Mouse (Mus musculus) limb, embryonic 14.5 days (tissue): ENCODE results near the gene Col26a1. TPM values are rescaled to one million over a fixed set of nuclear protein-coding genes. Genes with fewer than 3 reads are reported as not detected.

Source experiments
- ATAC-seq: fragments of 200-750 bp; cut with Nextera tagmentation; 2 replicates; pipeline ENCODE4 v1.8.0; 2017; ENCODE audit warnings: low read depth, moderate number of reproducible peaks, moderate TSS enrichment; ENCODE audit not compliant: low FRiP score
- DNase-seq: peaks from one replicate; pipeline ENCODE4 v3.0.0-alpha.2; 2015; ENCODE audit warnings: low spot score
- H3K27ac ChIP-seq: fragments of 300-500 bp; sonication (generic); replicated peaks from 2 replicates; pipeline ENCODE4 v1.5.1; 2014; ENCODE audit warnings: low read depth, mild to moderate bottlenecking, low read length, moderate library complexity, mixed read lengths
- H3K27me3 ChIP-seq: fragments of 300-500 bp; sonication (generic); 2 replicates; pipeline ENCODE4 v1.6.1; 2014; ENCODE audit warnings: low read length, mixed read lengths; ENCODE audit not compliant: control insufficient read depth, insufficient read depth
- H3K36me3 ChIP-seq: fragments of 300-500 bp; sonication (generic); 2 replicates; pipeline ENCODE4 v1.6.1; 2014; ENCODE audit warnings: mild to moderate bottlenecking, low read length, moderate library complexity, mixed read lengths; ENCODE audit not compliant: control insufficient read depth, insufficient read depth
- H3K4me1 ChIP-seq: fragments of 300-500 bp; sonication (generic); 2 replicates; pipeline ENCODE4 v1.6.1; 2014; ENCODE audit warnings: antibody characterized with exemption, low read length, mixed read lengths; ENCODE audit not compliant: control insufficient read depth, insufficient read depth
- H3K4me2 ChIP-seq: fragments of 300-500 bp; sonication (generic); replicated peaks from 2 replicates; pipeline ENCODE4 v1.6.1; 2014; ENCODE audit warnings: low read depth, mild to moderate bottlenecking, low read length, moderate library complexity; ENCODE audit not compliant: severe bottlenecking
- H3K4me3 ChIP-seq: fragments of 300-500 bp; sonication (generic); replicated peaks from 2 replicates; pipeline ENCODE4 v1.5.1; 2014; ENCODE audit warnings: low read length
- H3K9ac ChIP-seq: fragments of 300-500 bp; sonication (generic); 2 replicates; pipeline ENCODE4 v1.6.1; 2014; ENCODE audit warnings: mild to moderate bottlenecking, low read depth, low read length, moderate library complexity; ENCODE audit not compliant: severe bottlenecking
- H3K9me3 ChIP-seq: fragments of 300-500 bp; sonication (generic); 2 replicates; pipeline ENCODE4 v1.6.1; 2016; ENCODE audit warnings: low read length; ENCODE audit not compliant: control insufficient read depth
- POLR2A ChIP-seq: fragments of 200-500 bp; IDR thresholded peaks from 2 replicates; pipeline ENCODE4 v1.8.0; 2012; ENCODE audit warnings: inconsistent platforms, mild to moderate bottlenecking, moderate library complexity, borderline replicate concordance; ENCODE audit not compliant: insufficient read depth, insufficient read length; ENCODE audit errors: extremely low read depth
- WGBS: fragments of 180-500 bp; shearing (Covaris S2); extraction: QIAGEN DNeasy Blood & Tissue Kit; methylation state at CpG from one replicate; pipeline ENCODE4 v1.1.7; 2014; 5-methylcytosine and 5-hydroxymethylcytosine counted together
- polyA plus RNA-seq, 2 experiments: library from polyadenylated mRNA; depleted of rRNA in 1 of 2; stranded (reverse) in 1 of 2; unstranded in 1 of 2; fragments of >200 nt; fragmentation: Nextera tagmentation in 1 of 2; extraction: Ambion mirVana in 1 of 2; gene quantifications; 2 replicates each; pipeline versions ENCODE4 v1.2.1 to v1.2.3; 2012 to 2014

Gene Col26a1
- polyA plus RNA-seq, 2 experiments, result 85.5 to 219 TPM

GRCm38 (mm10) chr5:136793807-136794206 is 89.2 kb downstream of the Col26a1 start:
- 90% methylated on average over 15 of the region's 15 CpGs for WGBS
- H3K36me3 ChIP-seq, result no peaks in the 10 kb centered on the region
- no peak for ATAC-seq

GRCm38 (mm10) chr5:136792541-136792940 is 90.5 kb downstream of the Col26a1 start:
- no peaks in the 10 kb centered on the region for H3K9me3 ChIP-seq
- ATAC-seq, result peak; percentile 50; the same call in 1 of the 2 replicates
- peaks cover 23% of the 10 kb centered on the region for H3K4me1 ChIP-seq
- H3K9ac ChIP-seq, result no peak overlapping the region
- 36% methylated on average over 10 of the region's 10 CpGs for WGBS
- no peak for TF ChIP-seq POLR2A
- no peak overlapping the region for H3K4me3 ChIP-seq
- no peaks in the 10 kb centered on the region for H3K36me3 ChIP-seq
- DNase-seq, result peak; percentile 59
- H3K4me2 ChIP-seq, result 0 out of 2 replicates have a peak overlapping the region, but pooled peaks have one; percentile 6
- H3K27me3 ChIP-seq, result no peaks in the 10 kb centered on the region
- H3K27ac ChIP-seq, result peak overlapping the region; percentile 78

More at GRCm38 (mm10) chr5:136793807-136794206, 89.2 kb downstream of the Col26a1 start:
- Histone ChIP-seq H3K4me2 (no peak overlapping the region), H3K27me3 (no peaks in the 10 kb centered on the region), H3K9ac (no peak overlapping the region), H3K4me3 (no peak overlapping the region), H3K4me1 (peaks cover 24% of the 10 kb centered on the region), H3K9me3 (no peaks in the 10 kb centered on the region), H3K27ac (no peak overlapping the region)
- TF ChIP-seq POLR2A, result no peak
- no peak for DNase-seq

- Histone ChIP-seq H3K4me2 (no peak overlapping the region), H3K9ac (no peak overlapping the region), H3K4me3 (no peak overlapping the region), H3K4me1 (peaks cover 18% of the 10 kb centered on the region), H3K27ac (no peak overlapping the region; the same call in 1 of the 2 replicates), H3K9me3 (no peaks in the 10 kb centered on the region), H3K36me3 (no peaks in the 10 kb centered on the region), H3K27me3 (no peaks in the 10 kb centered on the region)
- DNase-seq (no peak), ATAC-seq (0 out of 2 replicates have a peak, but pooled peaks have one; percentile 2)
- WGBS, result 49% methylated on average over 3 of the region's 3 CpGs
- TF ChIP-seq POLR2A, result no peak
Measured at GRCm38 (mm10) chr5:136791204-136791603, 91.8 kb downstream of the Col26a1 start.

GRCm38 (mm10) chr5:136790570-136791196 is 92.3 kb downstream of the Col26a1 start:
- no peak overlapping the region for H3K4me2 ChIP-seq
- H3K4me1 ChIP-seq, result peaks cover 18% of the 10 kb centered on the region
- peak; percentile 83 for ATAC-seq
- no peaks in the 10 kb centered on the region for H3K9me3 ChIP-seq
- H3K27ac ChIP-seq, result no peak overlapping the region
- TF ChIP-seq POLR2A, result no peak
- DNase-seq, result peak; percentile 94
- H3K9ac ChIP-seq, result no peak overlapping the region
- H3K4me3 ChIP-seq, result no peak overlapping the region
- H3K36me3 ChIP-seq, result no peaks in the 10 kb centered on the region
- H3K27me3 ChIP-seq, result no peaks in the 10 kb centered on the region
- WGBS, result 12% methylated on average over 11 of the region's 11 CpGs

GRCm38 (mm10) chr5:136784531-136784930 is 98.5 kb downstream of the Col26a1 start:
- H3K4me3 ChIP-seq, result no peak overlapping the region
- H3K4me2 ChIP-seq, result no peak overlapping the region
- 72% methylated on average over 8 of the region's 8 CpGs for WGBS
- H3K9ac ChIP-seq, result no peak overlapping the region
- TF ChIP-seq POLR2A, result no peak
- H3K4me1 ChIP-seq, result no peaks in the 10 kb centered on the region
- H3K27ac ChIP-seq, result no peak overlapping the region
- DNase-seq, result no peak
- ATAC-seq, result 0 out of 2 replicates have a peak, but pooled peaks have one; percentile 23
- no peaks in the 10 kb centered on the region for H3K9me3 ChIP-seq
- no peaks in the 10 kb centered on the region for H3K27me3 ChIP-seq
- no peaks in the 10 kb centered on the region for H3K36me3 ChIP-seq
